Mouse (Mus musculus) spleen, postnatal 10 days (tissue): Measurements from ENCODE around the gene Esd.
A peak's percentile ranks its signal among the peaks of the same experiment; 100 is the strongest.

Source experiments
- DNase-seq, 2 experiments: peaks; one replicate each; pipeline ENCODE4 v3.0.0; 2021 to 2022; ENCODE audit warnings: low spot score in 2 of 2

The Esd gene

GRCm38 (mm10) chr14:74732079-74732783 is at the start of gene Esd:
Gene Esd (plus strand): TSS chr14:74732297.
- peak; percentile 88 to 95 for DNase-seq

- DNase-seq = no peak
These were observed 47.7 kb upstream of the Esd start for GRCm38 (mm10) chr14:74684298-74684978.

GRCm38 (mm10) chr14:74691963-74692362 is 40.1 kb upstream of the Esd start:
- no peak for DNase-seq

- DNase-seq = no peak
These were observed 35.3 kb upstream of the Esd start for GRCm38 (mm10) chr14:74696766-74697165.

GRCm38 (mm10) chr14:74697432-74697831 is 34.7 kb upstream of the Esd start:
- DNase-seq = no peak

GRCm38 (mm10) chr14:74699241-74699640 is 32.9 kb upstream of the Esd start:
- no peak for DNase-seq

- DNase-seq = no peak
These were observed 28.2 kb upstream of the Esd start for GRCm38 (mm10) chr14:74703930-74704329.

- peak in 1 of 2 experiments; percentile 63 for DNase-seq
These were observed 23.0 kb upstream of the Esd start for GRCm38 (mm10) chr14:74709054-74709453.

- DNase-seq = no peak
These were observed 8.6 kb upstream of the Esd start for GRCm38 (mm10) chr14:74723541-74723940.

GRCm38 (mm10) chr14:74731221-74732078 is 647 bp upstream of the Esd start:
- DNase-seq = no peak

GRCm38 (mm10) chr14:74733397-74733796 is 1.3 kb downstream of the Esd start:
- DNase-seq = no peak

GRCm38 (mm10) chr14:74735471-74735870 is 3.4 kb downstream of the Esd start:
- no peak for DNase-seq

- no peak for DNase-seq
These were observed 4.8 kb downstream of the Esd start for GRCm38 (mm10) chr14:74736850-74737249.

- DNase-seq = peak; percentile 68 to 88
These were observed 32.3 kb downstream of the Esd start for GRCm38 (mm10) chr14:74764191-74764918.

- DNase-seq = no peak
These were observed 35.8 kb downstream of the Esd start for GRCm38 (mm10) chr14:74767892-74768291.

- no peak for DNase-seq
These were observed 42.0 kb downstream of the Esd start for GRCm38 (mm10) chr14:74774046-74774619.

- no peak for DNase-seq
These were observed 52.3 kb downstream of the Esd start for GRCm38 (mm10) chr14:74784243-74784934.

GRCm38 (mm10) chr14:74787717-74788116 is 55.6 kb downstream of the Esd start:
- no peak for DNase-seq

- DNase-seq = no peak
These were observed 56.7 kb downstream of the Esd start for GRCm38 (mm10) chr14:74788766-74789165.

GRCm38 (mm10) chr14:74790535-74790934 is 58.4 kb downstream of the Esd start:
- DNase-seq = no peak

- no peak for DNase-seq
These were observed 60.7 kb downstream of the Esd start for GRCm38 (mm10) chr14:74792793-74793192.
